Mouse (Mus musculus) layer of hippocampus, adult 2 months (tissue): ENCODE results near the gene Gpc6. TPM values are rescaled to one million over a fixed set of nuclear protein-coding genes. Genes with fewer than 3 reads are reported as not detected.

Experiments used
- DNase-seq, 2 experiments: peaks; one replicate each; pipeline ENCODE4 v3.0.0; 2022; ENCODE audit warnings: low spot score in 2 of 2
- H3K27ac ChIP-seq: fragments of 200-600 bp; 2 replicates; pipeline ENCODE4 v1.8.1; 2022
- H3K4me3 ChIP-seq: fragments of 200-600 bp; 2 replicates; pipeline ENCODE4 v1.8.1; 2022; ENCODE audit warnings: mild to moderate bottlenecking
- CTCF ChIP-seq: fragments of 200-600 bp; conservative IDR thresholded peaks from 2 replicates; pipeline ENCODE4 v1.8.1; 2022; ENCODE audit warnings: antibody characterized with exemption, mild to moderate bottlenecking, moderate library complexity
- total RNA-seq, 2 experiments: library from RNA; stranded (reverse); gene quantifications; 2 replicates each; pipeline ENCODE4 v1.2.3; 2021

Gpc6 gene
- total RNA-seq, 2 experiments from 2014 or later = 10.5 to 10.6 TPM

- no peak overlapping the region for H3K4me3 ChIP-seq
- DNase-seq = no peak
- H3K27ac ChIP-seq = no peak overlapping the region
- TF ChIP-seq CTCF = no peak
Measured at GRCm38 (mm10) chr14:117048951-117049350, 123.8 kb downstream of the Gpc6 start.

GRCm38 (mm10) chr14:117050877-117051276 lies 125.8 kb downstream of the Gpc6 start:
- no peak overlapping the region for H3K27ac ChIP-seq
- TF ChIP-seq CTCF = no peak
- no peak for DNase-seq
- H3K4me3 ChIP-seq = no peak overlapping the region

GRCm38 (mm10) chr14:117053361-117053760 lies 128.2 kb downstream of the Gpc6 start:
- H3K27ac ChIP-seq = no peak overlapping the region
- no peak for TF ChIP-seq CTCF
- DNase-seq = no peak
- H3K4me3 ChIP-seq = no peak overlapping the region

- Histone ChIP-seq H3K4me3 (no peak overlapping the region), H3K27ac (no peak overlapping the region)
- no peak for DNase-seq
- no peak for TF ChIP-seq CTCF
Measured at GRCm38 (mm10) chr14:117055134-117055533, 130.0 kb downstream of the Gpc6 start.

- no peak overlapping the region for H3K27ac ChIP-seq
- TF ChIP-seq CTCF = no peak
- H3K4me3 ChIP-seq = no peak overlapping the region
- no peak for DNase-seq
Measured at GRCm38 (mm10) chr14:117061078-117061477, 136.0 kb downstream of the Gpc6 start.

- no peak overlapping the region for H3K27ac ChIP-seq
- TF ChIP-seq CTCF = no peak
- DNase-seq = no peak
- H3K4me3 ChIP-seq = no peak overlapping the region
Measured at GRCm38 (mm10) chr14:117061527-117061926, 136.4 kb downstream of the Gpc6 start.

- no peak for TF ChIP-seq CTCF
- no peak for DNase-seq
Measured at GRCm38 (mm10) chr14:117068179-117068578, 143.1 kb downstream of the Gpc6 start.

GRCm38 (mm10) chr14:117070470-117071085 lies 145.5 kb downstream of the Gpc6 start:
- no peak overlapping the region for H3K4me3 ChIP-seq
- no peak for TF ChIP-seq CTCF
- H3K27ac ChIP-seq = no peak overlapping the region
- no peak for DNase-seq

More at GRCm38 (mm10) chr14:117068179-117068578, 143.1 kb downstream of the Gpc6 start:
- Histone ChIP-seq H3K27ac (no peak overlapping the region), H3K4me3 (no peak overlapping the region)

- H3K4me3 ChIP-seq = no peak overlapping the region
Measured at GRCm38 (mm10) chr14:117093586-117093985, 168.5 kb downstream of the Gpc6 start.

GRCm38 (mm10) chr14:117106900-117107299 lies 181.8 kb downstream of the Gpc6 start:
- no peak for DNase-seq
- H3K27ac ChIP-seq = no peak overlapping the region
- no peak overlapping the region for H3K4me3 ChIP-seq
- no peak for TF ChIP-seq CTCF

More at GRCm38 (mm10) chr14:117093586-117093985, 168.5 kb downstream of the Gpc6 start:
- no peak for DNase-seq
- no peak for TF ChIP-seq CTCF
- H3K27ac ChIP-seq = no peak overlapping the region

GRCm38 (mm10) chr14:117113153-117113552 lies 188.0 kb downstream of the Gpc6 start:
- TF ChIP-seq CTCF = no peak
- Histone ChIP-seq H3K4me3 (no peak overlapping the region), H3K27ac (no peak overlapping the region)
- DNase-seq = no peak

- DNase-seq = no peak
- no peak for TF ChIP-seq CTCF
- no peak overlapping the region for H3K27ac ChIP-seq
- no peak overlapping the region for H3K4me3 ChIP-seq
Measured at GRCm38 (mm10) chr14:117122036-117122435, 196.9 kb downstream of the Gpc6 start.

- TF ChIP-seq CTCF = no peak
- no peak for DNase-seq
- Histone ChIP-seq H3K4me3 (no peak overlapping the region), H3K27ac (no peak overlapping the region)
Measured at GRCm38 (mm10) chr14:117130334-117130733, 205.2 kb downstream of the Gpc6 start.

- DNase-seq = no peak
- peak; percentile 59 for TF ChIP-seq CTCF
- H3K27ac ChIP-seq = no peak overlapping the region
- H3K4me3 ChIP-seq = no peak overlapping the region
Measured at GRCm38 (mm10) chr14:117131324-117131723, 206.2 kb downstream of the Gpc6 start.
